Mouse (Mus musculus) stomach, embryonic 15.5 days (tissue): ENCODE data around the gene Chmp5. TPM values are rescaled to one million over a fixed set of nuclear protein-coding genes. Genes with fewer than 3 reads are reported as not detected.
"Not testable (repeated sequence)": the region's sequence is repeated elsewhere in the genome, so short reads cannot be mapped to it uniquely, and the experiment has no call there.

ENCODE experiments used
- ATAC-seq: fragments of 200-750 bp; cut with Nextera tagmentation; 2 replicates; pipeline ENCODE4 v1.8.0; 2017; ENCODE audit warnings: low read depth, moderate number of reproducible peaks, moderate TSS enrichment; ENCODE audit not compliant: insufficient read depth, low FRiP score
- H3K27ac ChIP-seq: fragments of 300-500 bp; sonication (generic); 2 replicates; pipeline ENCODE4 v1.5.1; 2015; ENCODE audit warnings: mild to moderate bottlenecking, inconsistent platforms
- H3K27me3 ChIP-seq: fragments of 300-500 bp; sonication (generic); replicated peaks from 2 replicates; pipeline ENCODE4 v1.6.1; 2015; ENCODE audit warnings: inconsistent platforms
- H3K36me3 ChIP-seq: fragments of 300-500 bp; sonication (generic); 2 replicates; pipeline ENCODE4 v1.6.1; 2015; ENCODE audit warnings: inconsistent platforms
- H3K4me1 ChIP-seq: fragments of 300-500 bp; sonication (generic); 2 replicates; pipeline ENCODE4 v1.6.1; 2015; ENCODE audit warnings: inconsistent platforms
- H3K4me2 ChIP-seq: fragments of 300-500 bp; sonication (generic); 2 replicates; pipeline ENCODE4 v1.6.1; 2015; ENCODE audit warnings: mild to moderate bottlenecking, inconsistent platforms
- H3K4me3 ChIP-seq: fragments of 300-500 bp; sonication (generic); replicated peaks from 2 replicates; pipeline ENCODE4 v1.5.1; 2015; ENCODE audit warnings: inconsistent platforms
- H3K9ac ChIP-seq: fragments of 300-500 bp; sonication (generic); 2 replicates; pipeline ENCODE4 v1.6.1; 2015; ENCODE audit warnings: inconsistent platforms
- H3K9me3 ChIP-seq: fragments of 300-500 bp; sonication (generic); 2 replicates; pipeline ENCODE4 v1.6.1; 2016; ENCODE audit warnings: inconsistent platforms
- WGBS: fragments of 180-500 bp; shearing (Covaris S2); methylation state at CpG from one replicate; pipeline ENCODE4 v1.1.7; 2015; 5-methylcytosine and 5-hydroxymethylcytosine counted together
- polyA plus RNA-seq: library from polyadenylated mRNA; unstranded; fragments of >200 nt; fragmentation: Nextera tagmentation; extraction: Ambion mirVana; gene quantifications from 2 replicates; pipeline ENCODE4 v1.2.1, GENCODE M21; 2015

Gene Chmp5
- polyA plus RNA-seq, 1 experiment from 2014 or later, result 108 TPM

DNA sequence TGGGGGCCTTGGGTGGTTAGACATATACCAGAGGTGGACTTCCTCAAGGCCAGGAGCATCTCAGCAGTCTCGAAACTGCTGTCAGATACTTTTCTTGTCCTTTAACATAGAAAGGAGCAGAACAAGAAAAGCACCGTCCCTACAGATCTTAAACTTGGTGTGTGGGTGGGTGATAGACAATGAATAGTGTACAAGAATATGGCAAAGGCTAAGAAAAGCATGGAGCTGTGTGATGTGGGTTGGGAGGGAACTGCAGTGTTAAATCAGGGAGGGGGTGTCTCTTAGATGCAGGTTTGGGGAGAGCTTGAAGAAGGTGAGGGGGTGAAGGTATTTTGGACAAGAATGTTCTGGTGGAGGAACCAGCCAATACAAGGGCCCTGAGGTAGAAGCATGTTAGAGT is 27.6 kb upstream of the Chmp5 start:
- Histone ChIP-seq H3K9me3 (no peaks in the 10 kb centered on the region), H3K27me3 (no peaks in the 10 kb centered on the region), H3K4me2 (no peak overlapping the region), H3K4me3 (no peak overlapping the region), H3K9ac (no peak overlapping the region), H3K27ac (no peak overlapping the region), H3K4me1 (peaks cover 5% of the 10 kb centered on the region; the same call in 1 of the 2 replicates), H3K36me3 (no peaks in the 10 kb centered on the region)
- 72% methylated on average over 2 of the region's 2 CpGs for WGBS
- no peak for ATAC-seq

DNA sequence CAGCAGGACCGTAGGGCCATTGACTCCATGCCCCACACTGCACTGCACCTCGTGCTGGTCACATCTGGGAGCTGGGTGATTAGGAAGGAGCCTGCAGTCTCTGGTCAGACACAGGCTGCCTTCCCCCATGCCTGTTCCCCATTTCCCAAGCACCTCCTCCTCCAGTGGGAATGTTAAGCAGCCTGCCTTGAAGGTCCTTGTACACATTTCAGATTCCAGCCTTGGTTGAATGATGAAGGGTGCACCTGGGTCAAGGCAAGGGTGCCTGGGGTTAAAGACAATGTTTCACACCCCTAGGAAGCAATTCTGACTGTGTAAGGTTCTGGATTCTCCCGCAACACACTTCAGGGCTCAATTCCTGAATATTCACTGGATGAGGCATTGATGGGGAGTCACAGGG is 26.9 kb upstream of the Chmp5 start:
- H3K36me3 ChIP-seq, result no peaks in the 10 kb centered on the region
- peaks cover 5% of the 10 kb centered on the region; the same call in 1 of the 2 replicates for H3K4me1 ChIP-seq
- H3K27me3 ChIP-seq, result no peaks in the 10 kb centered on the region
- H3K27ac ChIP-seq, result no peak overlapping the region
- no peak for ATAC-seq
- 66% methylated on average over 3 of the region's 3 CpGs for WGBS
- H3K4me2 ChIP-seq, result no peak overlapping the region
- no peak overlapping the region for H3K4me3 ChIP-seq
- no peak overlapping the region for H3K9ac ChIP-seq
- no peaks in the 10 kb centered on the region for H3K9me3 ChIP-seq

DNA sequence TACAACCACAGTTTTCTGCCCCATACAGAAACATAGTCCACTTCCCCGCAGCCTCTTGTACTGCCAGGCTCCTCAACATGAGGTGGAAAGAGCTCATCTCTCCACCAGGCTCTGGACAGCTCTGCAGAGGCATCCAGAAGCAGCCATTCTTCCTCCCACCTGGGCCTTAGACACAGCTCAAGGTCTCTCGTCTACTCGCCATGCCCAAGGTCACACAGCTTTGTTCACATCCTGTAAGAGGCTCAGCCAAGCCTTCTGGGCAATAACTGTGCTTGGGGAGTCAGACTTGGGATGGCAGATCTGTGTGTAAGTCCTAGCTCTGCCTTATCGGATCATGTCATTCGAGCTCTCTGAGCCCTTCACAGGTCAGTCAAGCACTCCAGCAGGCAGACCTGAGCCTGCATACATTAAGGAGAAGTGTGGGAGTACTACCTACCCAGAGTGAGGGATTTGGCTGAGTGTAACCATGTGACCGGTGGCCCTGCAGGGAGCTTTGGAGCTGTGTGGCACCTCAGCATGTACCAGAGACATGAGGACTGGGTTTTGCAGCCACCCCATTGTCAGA is 25.0 kb upstream of the Chmp5 start:
- 76% methylated on average over 6 of the region's 6 CpGs for WGBS
- ATAC-seq, result no peak
- H3K36me3 ChIP-seq, result no peaks in the 10 kb centered on the region
- no peaks in the 10 kb centered on the region for H3K9me3 ChIP-seq
- no peak overlapping the region for H3K4me2 ChIP-seq
- no peak overlapping the region for H3K4me3 ChIP-seq
- H3K27ac ChIP-seq, result no peak overlapping the region
- H3K4me1 ChIP-seq, result peaks cover 5% of the 10 kb centered on the region; the same call in 1 of the 2 replicates
- H3K9ac ChIP-seq, result no peak overlapping the region
- H3K27me3 ChIP-seq, result no peaks in the 10 kb centered on the region

DNA sequence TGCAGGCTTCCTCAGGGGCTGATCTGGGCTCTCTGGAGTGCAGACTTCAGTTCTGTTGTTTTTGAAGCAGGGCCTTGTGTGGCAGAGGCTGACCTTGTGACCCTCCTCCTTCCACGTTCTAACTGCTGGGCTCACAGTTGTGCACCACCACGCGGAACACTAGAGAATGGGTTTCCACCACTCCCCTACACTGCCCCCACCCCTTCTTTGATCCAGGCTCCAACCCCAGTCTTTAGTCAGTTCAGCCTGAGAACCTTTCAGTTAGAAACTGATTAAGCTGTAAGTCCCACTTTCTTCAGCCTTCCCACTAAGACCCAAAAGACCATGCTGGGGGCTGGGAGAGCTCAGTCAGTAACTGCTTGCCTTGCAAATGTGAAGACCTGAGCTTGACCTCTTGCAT is 22.6 kb upstream of the Chmp5 start:
- no peak for ATAC-seq
- H3K27ac ChIP-seq, result no peak overlapping the region
- WGBS, result 65% methylated on average over 3 of the region's 3 CpGs

DNA sequence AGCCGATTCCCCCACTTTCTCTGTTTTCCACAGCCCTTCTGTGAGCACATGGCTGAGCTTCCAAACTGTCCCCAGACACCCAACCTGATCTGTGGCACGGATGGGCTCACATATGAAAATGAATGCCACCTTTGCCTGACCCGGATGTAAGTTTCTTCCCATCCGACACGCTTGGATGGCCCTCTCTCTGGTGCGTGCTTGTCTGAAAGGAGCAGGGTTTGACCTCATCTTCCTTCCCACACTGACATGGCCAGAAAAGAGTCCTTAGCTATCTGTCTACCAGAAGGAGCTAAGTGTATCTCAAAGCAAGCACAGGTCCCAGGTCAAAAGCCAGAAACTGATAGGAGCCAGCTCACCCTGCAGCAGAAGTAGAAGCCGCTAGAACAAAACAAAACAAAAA is 19.2 kb upstream of the Chmp5 start:
- H3K27me3 ChIP-seq, result no peaks in the 10 kb centered on the region
- no peak overlapping the region for H3K4me2 ChIP-seq
- H3K9ac ChIP-seq, result no peak overlapping the region
- H3K9me3 ChIP-seq, result no peaks in the 10 kb centered on the region
- ATAC-seq, result no peak
- H3K4me1 ChIP-seq, result no peaks in the 10 kb centered on the region
- H3K4me3 ChIP-seq, result no peak overlapping the region
- WGBS, result 87% methylated on average over 7 of the region's 7 CpGs
- H3K36me3 ChIP-seq, result peaks cover 8% of the 10 kb centered on the region; the same call in 1 of the 2 replicates
- H3K27ac ChIP-seq, result no peak overlapping the region

More for the DNA sequence above, 22.6 kb upstream of the Chmp5 start:
- no peak overlapping the region for H3K4me2 ChIP-seq
- no peaks in the 10 kb centered on the region for H3K36me3 ChIP-seq
- H3K27me3 ChIP-seq, result no peaks in the 10 kb centered on the region
- H3K4me3 ChIP-seq, result no peak overlapping the region
- no peaks in the 10 kb centered on the region for H3K9me3 ChIP-seq
- H3K4me1 ChIP-seq, result no peaks in the 10 kb centered on the region
- no peak overlapping the region for H3K9ac ChIP-seq

DNA sequence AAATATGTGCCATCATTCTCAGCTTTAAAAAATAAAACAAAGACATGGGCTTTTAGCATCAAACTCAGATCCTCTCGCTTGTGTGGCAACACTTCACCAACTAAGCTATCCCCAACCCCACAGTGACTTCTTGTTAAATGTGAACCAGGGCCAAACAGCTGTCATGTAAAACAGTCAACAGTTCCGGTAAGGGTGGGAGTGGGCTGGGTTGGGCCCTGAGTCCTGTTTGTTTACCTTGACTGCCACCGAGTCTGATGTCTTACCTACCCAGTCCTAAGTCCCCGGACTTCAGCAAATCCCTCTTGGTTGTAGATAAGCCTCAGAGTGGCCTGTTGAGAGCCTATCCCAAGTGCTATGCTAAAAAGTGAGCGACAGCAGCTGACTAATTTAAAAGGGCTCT is 14.5 kb upstream of the Chmp5 start:
- H3K27me3 ChIP-seq, result no peaks in the 10 kb centered on the region
- H3K4me3 ChIP-seq, result no peak overlapping the region
- WGBS, result 70% methylated on average over 5 of the region's 5 CpGs
- no peak overlapping the region for H3K9ac ChIP-seq
- H3K4me2 ChIP-seq, result no peak overlapping the region
- no peaks in the 10 kb centered on the region for H3K9me3 ChIP-seq
- H3K36me3 ChIP-seq, result peaks cover 38% of the 10 kb centered on the region
- no peak for ATAC-seq
- H3K27ac ChIP-seq, result no peak overlapping the region
- no peaks in the 10 kb centered on the region for H3K4me1 ChIP-seq

DNA sequence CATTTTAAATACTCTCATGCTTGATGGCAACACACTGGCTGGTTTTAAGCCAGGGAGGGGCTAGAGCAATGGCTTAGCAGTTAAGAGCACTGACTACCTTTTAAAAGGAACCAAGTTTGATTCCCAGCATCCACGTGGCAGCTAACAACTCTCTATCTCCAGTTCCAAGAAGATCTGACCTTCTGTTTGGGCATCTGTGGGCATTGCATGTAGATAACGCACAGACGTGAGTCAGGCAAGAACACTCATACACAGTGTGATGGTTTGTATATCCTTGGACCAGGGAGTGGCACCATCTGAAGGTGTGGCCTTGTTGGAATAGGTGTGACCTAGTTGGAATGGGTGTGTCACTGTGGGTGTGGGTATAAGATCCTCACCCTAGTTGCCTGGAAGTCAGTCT is 13.8 kb upstream of the Chmp5 start:
- not testable (repeated sequence) for H3K4me1 ChIP-seq, H3K27me3 ChIP-seq, H3K27ac ChIP-seq, H3K4me3 ChIP-seq, H3K9me3 ChIP-seq, ATAC-seq, H3K9ac ChIP-seq, H3K4me2 ChIP-seq
- WGBS, result 74% methylated on average over 3 of the region's 3 CpGs
- H3K36me3 ChIP-seq, result peaks cover 45% of the 10 kb centered on the region

DNA sequence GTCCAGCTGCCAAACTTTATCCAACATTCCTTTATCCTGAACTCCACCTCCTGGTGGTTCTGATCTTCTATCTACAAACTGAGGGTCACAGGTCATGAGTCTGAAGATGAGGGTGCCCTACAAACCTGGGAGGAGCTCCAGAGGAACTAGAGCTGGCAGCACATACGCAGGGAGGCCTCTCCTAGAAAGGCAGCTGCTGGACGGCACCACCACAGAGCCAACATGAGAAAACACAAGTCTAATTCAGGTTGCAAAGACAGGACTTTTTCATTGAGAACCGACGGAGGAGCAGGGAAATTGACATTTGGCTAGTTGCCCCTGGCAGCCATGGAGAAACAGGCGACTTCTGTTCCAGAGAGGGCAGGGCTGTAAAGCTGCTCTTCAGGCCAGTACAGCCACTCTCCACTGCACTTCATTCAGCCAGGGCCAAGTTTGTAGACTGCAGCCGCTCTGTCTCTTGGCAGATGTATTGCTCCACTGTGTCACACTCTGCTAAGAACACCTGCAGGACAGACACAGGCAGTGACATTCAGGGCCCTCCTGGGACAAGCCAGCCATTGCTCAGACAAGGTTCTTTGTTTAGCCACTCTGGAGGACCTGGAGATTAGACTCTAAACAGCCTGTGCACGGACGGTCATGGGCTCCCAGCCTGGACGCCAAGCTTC is 11.9 kb upstream of the Chmp5 start:
- Histone ChIP-seq H3K36me3 (peaks cover 61% of the 10 kb centered on the region), H3K27ac (no peak overlapping the region), H3K9ac (no peak overlapping the region), H3K4me1 (no peaks in the 10 kb centered on the region), H3K4me2 (no peak overlapping the region), H3K4me3 (no peak overlapping the region), H3K27me3 (no peaks in the 10 kb centered on the region), H3K9me3 (no peaks in the 10 kb centered on the region)
- ATAC-seq, result no peak
- 80% methylated on average over 9 of the region's 9 CpGs for WGBS

DNA sequence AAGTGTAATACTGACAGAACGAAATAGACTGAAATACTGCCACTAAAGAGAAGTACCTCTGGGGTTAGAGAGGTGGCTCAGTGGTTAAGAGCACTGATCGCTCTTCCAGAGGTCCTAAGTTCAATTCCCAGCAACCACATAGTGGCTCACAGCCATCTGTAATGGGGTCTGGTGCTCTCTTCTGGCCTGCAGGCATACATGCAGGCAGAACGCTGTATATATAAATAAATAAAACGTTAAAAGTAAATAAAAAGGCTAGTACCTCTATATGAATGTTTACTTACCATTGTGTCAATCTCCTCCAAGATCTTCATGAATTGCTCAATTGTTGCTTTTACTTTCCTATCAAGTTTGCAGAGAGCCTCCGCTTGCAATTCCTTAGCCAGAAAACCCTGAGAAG is 9.4 kb upstream of the Chmp5 start:
- H3K27ac ChIP-seq, result no peak overlapping the region
- H3K4me2 ChIP-seq, result no peak overlapping the region
- no peak for ATAC-seq
- no peaks in the 10 kb centered on the region for H3K9me3 ChIP-seq
- H3K36me3 ChIP-seq, result peaks cover 74% of the 10 kb centered on the region
- H3K27me3 ChIP-seq, result no peaks in the 10 kb centered on the region
- H3K4me1 ChIP-seq, result no peaks in the 10 kb centered on the region
- WGBS, result 93% methylated on average over 5 of the region's 5 CpGs
- no peak overlapping the region for H3K4me3 ChIP-seq
- no peak overlapping the region for H3K9ac ChIP-seq

DNA sequence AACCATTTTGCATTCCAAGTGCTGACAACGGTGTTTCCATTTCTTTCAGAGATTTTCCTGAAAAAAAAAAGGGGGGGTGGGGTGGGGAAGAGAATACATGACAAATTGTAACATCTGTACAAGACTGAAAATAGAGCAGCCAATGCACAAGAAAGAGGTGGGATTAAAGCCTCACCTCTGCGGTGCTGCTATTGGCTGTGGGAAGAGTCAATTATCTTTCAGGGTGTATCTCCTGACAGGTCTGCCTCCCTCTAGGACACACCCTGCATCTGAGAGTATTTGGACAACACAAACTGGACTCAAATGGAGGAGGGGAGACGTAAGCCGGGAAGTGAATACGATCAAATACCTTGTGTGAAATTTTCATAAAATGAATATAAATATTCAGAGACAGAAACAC is 4.6 kb upstream of the Chmp5 start:
- WGBS, result 94% methylated on average over 5 of the region's 5 CpGs
- no peak for ATAC-seq
- Histone ChIP-seq H3K9ac (no peak overlapping the region), H3K36me3 (peaks cover 44% of the 10 kb centered on the region), H3K4me1 (peaks cover 10% of the 10 kb centered on the region; the same call in 1 of the 2 replicates), H3K9me3 (no peaks in the 10 kb centered on the region), H3K4me3 (no peak overlapping the region), H3K27ac (no peak overlapping the region), H3K4me2 (no peak overlapping the region), H3K27me3 (no peaks in the 10 kb centered on the region)

DNA sequence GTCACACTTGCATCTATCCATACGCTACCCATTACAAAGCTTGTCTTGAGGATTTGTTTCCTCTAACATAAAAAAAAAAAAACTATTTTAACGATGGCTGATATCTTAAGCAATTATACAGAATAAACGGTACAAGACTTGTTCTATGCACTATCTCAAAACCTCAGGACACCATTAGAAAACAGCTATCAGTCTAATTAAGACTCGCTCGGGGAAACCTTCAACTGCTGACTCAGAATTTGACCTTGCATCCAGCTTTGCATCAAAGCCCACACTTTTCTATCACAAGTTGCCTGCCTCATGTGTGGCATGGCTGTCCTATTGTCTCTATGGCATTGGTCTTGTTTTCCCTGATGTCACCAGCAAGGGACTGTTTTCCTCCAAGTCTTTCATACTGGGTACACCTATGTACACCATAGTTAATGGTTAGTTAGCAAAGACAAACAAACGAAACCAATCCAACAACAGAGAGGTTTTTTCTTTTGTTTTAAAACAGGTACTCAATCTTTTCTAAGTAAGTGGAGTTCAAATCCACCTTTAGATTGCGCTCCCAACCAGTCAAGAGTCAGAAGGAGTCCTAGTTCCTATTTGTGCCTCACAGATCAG is 1.6 kb upstream of the Chmp5 start:
- Histone ChIP-seq H3K27me3 (no peaks in the 10 kb centered on the region), H3K9ac (peak overlapping the region; percentile 90; the same call in 1 of the 2 replicates), H3K4me3 (peak overlapping the region; percentile 98), H3K27ac (no peak overlapping the region), H3K4me1 (peaks cover 17% of the 10 kb centered on the region), H3K36me3 (peaks cover 25% of the 10 kb centered on the region), H3K4me2 (peak overlapping the region; percentile 56), H3K9me3 (no peaks in the 10 kb centered on the region)
- no peak for ATAC-seq
- WGBS, result 67% methylated on average over 7 of the region's 7 CpGs

DNA sequence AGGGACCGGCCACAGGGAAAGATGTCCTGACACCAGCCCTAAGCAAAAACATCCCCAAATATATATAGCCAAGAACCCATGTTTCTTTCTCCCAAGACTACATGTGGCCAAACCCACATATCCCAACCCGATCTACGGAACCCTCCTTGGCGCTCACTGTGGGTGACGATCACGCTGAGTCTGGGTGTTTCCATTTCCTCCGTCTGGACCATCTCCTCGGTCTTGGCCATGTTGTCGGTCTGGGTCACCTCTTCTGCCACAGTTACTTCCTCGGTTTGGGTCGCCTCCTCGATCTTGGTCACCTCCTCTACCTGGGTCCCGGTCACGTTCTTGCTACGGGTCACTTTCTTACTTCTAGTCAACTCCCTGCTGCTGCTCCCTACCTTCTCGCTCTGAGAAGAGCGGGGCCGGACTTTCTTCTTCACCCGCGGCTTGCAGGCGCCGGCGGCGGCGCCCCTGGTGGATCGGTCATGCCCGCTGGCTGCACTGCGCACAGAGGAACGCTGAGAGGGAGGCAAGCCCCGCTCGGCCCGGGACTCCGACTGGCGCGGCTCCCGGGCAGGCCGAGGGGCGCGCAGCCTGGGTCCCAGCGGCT is 545 bp upstream of the Chmp5 start:
- WGBS, result under 1% methylated on average over 40 of the region's 40 CpGs
- Histone ChIP-seq H3K36me3 (peaks cover 20% of the 10 kb centered on the region), H3K9me3 (no peaks in the 10 kb centered on the region), H3K4me1 (peaks cover 17% of the 10 kb centered on the region), H3K4me2 (peak overlapping the region; percentile 56), H3K4me3 (peak overlapping the region; percentile 98), H3K27me3 (no peaks in the 10 kb centered on the region), H3K27ac (peak overlapping the region; percentile 91), H3K9ac (peak overlapping the region; percentile 90)
- no peak for ATAC-seq
